Mouse (Mus musculus): Measurements from ENCODE around the gene Trim2.

GRCm38 (mm10) chr3:84265084-84265483, 41.6 kb downstream of the Trim2 start:
- no peak for TF ChIP-seq POLR2A (IDR thresholded peaks at IDR 0.05; ENCODE audit: control insufficient read depth, low read depth, low read length)
- no peak for TF ChIP-seq CTCF (IDR thresholded peaks at IDR 0.05; ENCODE audit: control insufficient read depth, insufficient read depth, insufficient replicate concordance, low read depth, low read length)

Measured in testis, adult 2 months (tissue).